Mouse (Mus musculus) heart, embryonic 13.5 days (tissue): ENCODE results near the gene Lcn8. TPM values are rescaled to one million over a fixed set of nuclear protein-coding genes. Genes with fewer than 3 reads are reported as not detected.

Source experiments
- ATAC-seq: fragments of 200-750 bp; cut with Nextera tagmentation; 2 replicates; pipeline ENCODE4 v1.8.0; 2017; ENCODE audit warnings: moderate TSS enrichment; ENCODE audit not compliant: insufficient number of reproducible peaks, low FRiP score, low TSS enrichment; ENCODE audit errors: extremely low read depth
- H3K27ac ChIP-seq: fragments of 300-500 bp; sonication (generic); replicated peaks from 2 replicates; pipeline ENCODE4 v1.5.1; 2015; ENCODE audit warnings: moderate library complexity, mild to moderate bottlenecking, inconsistent platforms
- H3K27me3 ChIP-seq: fragments of 300-500 bp; sonication (generic); replicated peaks from 2 replicates; pipeline ENCODE4 v1.6.1; 2015; ENCODE audit warnings: mild to moderate bottlenecking, inconsistent platforms
- H3K36me3 ChIP-seq: fragments of 300-500 bp; sonication (generic); 2 replicates; pipeline ENCODE4 v1.6.1; 2015; ENCODE audit warnings: mild to moderate bottlenecking, inconsistent platforms
- H3K4me1 ChIP-seq: fragments of 300-500 bp; sonication (generic); 2 replicates; pipeline ENCODE4 v1.6.1; 2015; ENCODE audit warnings: inconsistent platforms
- H3K4me2 ChIP-seq: fragments of 300-500 bp; sonication (generic); 2 replicates; pipeline ENCODE4 v1.6.1; 2015; ENCODE audit warnings: inconsistent platforms, mild to moderate bottlenecking, moderate library complexity
- H3K4me3 ChIP-seq: fragments of 300-500 bp; sonication (generic); 2 replicates; pipeline ENCODE4 v1.5.1; 2015; ENCODE audit warnings: moderate library complexity, mild to moderate bottlenecking, inconsistent platforms
- H3K9ac ChIP-seq: fragments of 300-500 bp; sonication (generic); 2 replicates; pipeline ENCODE4 v1.6.1; 2015; ENCODE audit warnings: inconsistent platforms, mild to moderate bottlenecking, moderate library complexity
- H3K9me3 ChIP-seq: fragments of 300-500 bp; sonication (generic); 2 replicates; pipeline ENCODE4 v1.6.1; 2016; ENCODE audit warnings: inconsistent platforms
- WGBS: fragments of 180-500 bp; shearing (Covaris S2); methylation state at CpG from one replicate; pipeline ENCODE4 v1.1.7; 2015; ENCODE audit warnings: mixed read lengths; 5-methylcytosine and 5-hydroxymethylcytosine counted together
- polyA plus RNA-seq: library from polyadenylated mRNA; unstranded; fragments of >200 nt; fragmentation: Nextera tagmentation; extraction: Ambion mirVana; gene quantifications from 2 replicates; pipeline ENCODE4 v1.2.1, GENCODE M21; 2015

Gene Lcn8
- not detected in 2 replicates for polyA plus RNA-seq

DNA sequence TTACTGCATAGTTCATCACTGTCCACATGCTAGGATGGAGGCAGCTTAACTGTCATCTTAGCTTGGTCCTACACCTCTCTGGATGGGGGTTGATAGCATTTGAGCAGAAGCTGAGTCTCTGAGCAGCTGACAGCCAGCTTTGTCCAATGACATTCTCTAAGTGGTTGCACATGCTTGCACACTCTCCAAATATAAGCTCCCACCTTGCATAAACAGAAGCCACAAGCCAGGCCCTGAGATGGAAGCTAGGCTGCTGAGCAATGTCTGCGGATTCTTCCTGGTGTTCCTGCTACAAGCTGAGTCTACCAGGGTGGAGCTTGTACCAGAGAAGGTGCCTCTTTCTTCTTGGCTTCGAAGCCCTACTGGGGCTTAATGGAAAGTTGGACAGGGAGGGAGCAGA lies at the start of gene Lcn8:
TSS of gene Lcn8 (plus strand) at position 219 of the 400 bp plus-strand sequence.
- Histone ChIP-seq H3K36me3 (no peaks in the 10 kb centered on the region), H3K27me3 (peaks cover 28% of the 10 kb centered on the region), H3K4me1 (no peaks in the 10 kb centered on the region), H3K4me2 (no peak within 1 kb of the TSS), H3K4me3 (no peak within 1 kb of the TSS), H3K27ac (no peak within 1 kb of the TSS), H3K9me3 (no peaks in the 10 kb centered on the region), H3K9ac (no peak within 1 kb of the TSS)
- no peak for ATAC-seq
- WGBS: 64% methylated on average over 2 of the region's 2 CpGs

DNA sequence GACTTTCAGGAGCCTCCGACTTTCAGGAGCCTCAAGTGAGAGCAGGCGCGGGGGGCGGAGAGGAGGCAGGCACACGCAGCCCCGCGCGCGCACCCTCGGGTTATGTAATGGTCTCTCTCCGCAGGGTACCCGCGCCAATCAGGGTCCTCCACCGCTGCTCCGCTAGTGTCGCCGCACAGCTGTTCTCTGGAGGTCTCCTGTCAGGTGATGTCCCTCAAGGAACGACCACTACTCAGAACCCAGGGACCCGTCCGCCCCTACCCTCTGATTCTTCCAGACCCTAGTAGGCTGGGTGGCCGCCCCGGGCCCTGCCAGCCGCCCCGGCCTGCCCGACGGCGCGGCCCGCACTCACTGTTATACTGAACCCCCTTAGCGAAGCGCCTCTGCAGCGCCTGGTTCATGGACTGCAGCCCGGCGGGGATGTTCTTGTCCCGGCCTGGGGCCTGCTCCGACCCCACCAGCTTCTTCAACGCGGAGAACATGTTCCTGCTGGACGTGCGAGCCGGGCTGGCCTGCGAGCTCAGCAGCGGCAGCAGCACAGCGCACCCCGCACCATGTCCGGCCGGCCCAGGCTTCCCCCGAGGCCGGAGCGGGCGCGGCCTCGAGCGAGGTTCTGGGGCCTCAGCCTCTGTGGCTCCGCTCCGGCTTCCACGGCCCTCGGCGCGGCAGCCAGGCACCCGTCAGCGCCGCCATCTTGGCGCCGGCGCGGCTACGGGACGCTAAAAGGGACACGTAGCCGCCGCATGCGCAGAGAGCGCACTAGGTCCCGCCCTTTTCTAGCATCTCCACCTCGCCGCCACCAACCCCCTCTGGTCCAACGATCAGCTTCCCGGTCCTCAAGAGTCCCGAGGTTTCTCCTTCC lies 44.9 kb upstream of the Lcn8 start, which contains the start of gene Rabl6:
TSS of gene Rabl6 (minus strand) at position 761 of the 862 bp plus-strand sequence.
- Histone ChIP-seq H3K27ac (peak within 1 kb of the TSS; percentile 96), H3K4me2 (peak within 1 kb of the TSS; percentile 78), H3K9ac (peak within 1 kb of the TSS; percentile 100), H3K4me1 (peaks cover 24% of the 10 kb centered on the region), H3K4me3 (peak within 1 kb of the TSS; percentile 100), H3K9me3 (no peaks in the 10 kb centered on the region), H3K27me3 (peaks cover 24% of the 10 kb centered on the region; the same call in 1 of the 2 replicates), H3K36me3 (peaks cover 14% of the 10 kb centered on the region; the same call in 1 of the 2 replicates)
- WGBS: under 1% methylated on average over 79 of the region's 80 CpGs
- ATAC-seq: 0 out of 2 replicates have a peak, but pooled peaks have one; percentile 64

DNA sequence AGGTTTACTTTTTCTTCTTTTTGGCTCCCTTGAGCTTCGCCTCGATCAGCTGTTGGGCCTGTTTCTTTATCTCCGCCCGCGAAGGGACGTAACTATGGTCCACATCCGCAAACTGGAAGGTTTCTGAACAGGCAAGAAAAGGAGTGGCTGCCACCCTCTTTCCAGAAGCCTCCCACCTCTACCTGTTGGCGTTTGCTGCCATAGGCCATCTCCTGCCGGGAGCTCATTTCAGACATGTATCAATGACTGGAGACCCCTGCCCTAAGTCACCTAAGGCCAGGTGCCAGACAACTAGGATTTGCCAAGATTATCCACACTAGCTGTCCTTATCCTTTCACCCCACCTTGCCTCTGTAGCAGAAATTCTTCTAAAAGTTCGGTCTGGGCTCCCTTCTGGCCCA lies 44.2 kb upstream of the Lcn8 start:
- no peak for ATAC-seq
- Histone ChIP-seq H3K9me3 (no peaks in the 10 kb centered on the region), H3K9ac (peak overlapping the region; percentile 100; the same call in 1 of the 2 replicates), H3K4me1 (peaks cover 24% of the 10 kb centered on the region), H3K4me3 (peak overlapping the region; percentile 100), H3K36me3 (peaks cover 9% of the 10 kb centered on the region; the same call in 1 of the 2 replicates), H3K27ac (no peak overlapping the region), H3K4me2 (peak overlapping the region; percentile 78), H3K27me3 (peaks cover 31% of the 10 kb centered on the region)
- WGBS: 72% methylated on average over 10 of the region's 10 CpGs

DNA sequence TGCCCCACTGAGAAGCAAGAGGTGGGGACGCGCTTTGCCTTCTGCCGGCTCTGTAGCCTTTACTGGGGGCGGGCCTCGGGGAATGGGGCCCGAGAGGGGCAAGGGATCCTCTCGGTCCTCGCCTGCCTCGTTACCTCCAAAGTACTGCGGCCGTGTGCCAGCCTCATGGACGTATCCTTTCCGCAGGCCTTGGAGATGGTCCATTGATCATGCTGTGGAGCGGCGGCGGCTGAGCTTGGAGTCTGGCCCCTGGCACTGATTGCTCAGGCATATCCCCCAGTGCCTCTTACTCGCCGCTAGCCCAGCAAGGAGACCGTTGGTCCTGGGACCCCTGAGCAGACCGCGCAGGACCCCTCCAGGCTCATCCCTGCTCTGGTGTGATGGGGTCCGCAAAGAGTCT lies 36.5 kb upstream of the Lcn8 start:
- Histone ChIP-seq H3K4me3 (peak overlapping the region; percentile 13; the same call in 1 of the 2 replicates), H3K36me3 (no peaks in the 10 kb centered on the region), H3K27ac (no peak overlapping the region), H3K4me1 (peaks cover 14% of the 10 kb centered on the region), H3K4me2 (peak overlapping the region; percentile 42), H3K9ac (peak overlapping the region; percentile 15; the same call in 1 of the 2 replicates), H3K9me3 (no peaks in the 10 kb centered on the region), H3K27me3 (peaks cover 84% of the 10 kb centered on the region)
- no peak for ATAC-seq
- 14% methylated on average over 22 of the region's 22 CpGs for WGBS

DNA sequence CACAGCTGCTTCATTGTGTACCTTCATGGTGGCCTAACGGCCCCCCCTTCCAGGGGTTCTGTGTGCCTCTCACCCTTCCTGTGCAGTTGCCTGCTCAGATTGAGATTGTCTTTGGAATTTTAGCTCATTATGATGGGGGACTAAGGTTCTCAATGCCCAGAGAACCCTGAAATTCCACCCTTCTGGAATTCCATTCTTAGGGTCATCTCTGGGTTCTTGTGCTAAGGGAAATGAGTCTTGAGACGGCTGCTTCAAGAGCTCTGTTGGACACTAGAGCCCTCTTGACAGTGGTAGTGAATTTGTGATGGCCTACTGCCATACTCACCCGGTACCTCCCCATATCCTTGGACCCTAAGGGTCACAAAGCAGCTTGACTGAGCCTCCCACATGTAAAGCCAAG lies 35.3 kb upstream of the Lcn8 start, which contains the start of gene Ccdc183:
TSS of gene Ccdc183 (minus strand) at position 101 of the 400 bp plus-strand sequence.
- peaks cover 73% of the 10 kb centered on the region for H3K27me3 ChIP-seq
- no peaks in the 10 kb centered on the region for H3K36me3 ChIP-seq
- H3K4me1 ChIP-seq: peaks cover 23% of the 10 kb centered on the region
- peak within 1 kb of the TSS; percentile 42; the same call in 1 of the 2 replicates for H3K4me2 ChIP-seq
- no peaks in the 10 kb centered on the region for H3K9me3 ChIP-seq
- H3K9ac ChIP-seq: no peak within 1 kb of the TSS
- H3K27ac ChIP-seq: no peak within 1 kb of the TSS
- no peak for ATAC-seq
- 61% methylated on average over 3 of the region's 3 CpGs for WGBS
- no peak within 1 kb of the TSS for H3K4me3 ChIP-seq

DNA sequence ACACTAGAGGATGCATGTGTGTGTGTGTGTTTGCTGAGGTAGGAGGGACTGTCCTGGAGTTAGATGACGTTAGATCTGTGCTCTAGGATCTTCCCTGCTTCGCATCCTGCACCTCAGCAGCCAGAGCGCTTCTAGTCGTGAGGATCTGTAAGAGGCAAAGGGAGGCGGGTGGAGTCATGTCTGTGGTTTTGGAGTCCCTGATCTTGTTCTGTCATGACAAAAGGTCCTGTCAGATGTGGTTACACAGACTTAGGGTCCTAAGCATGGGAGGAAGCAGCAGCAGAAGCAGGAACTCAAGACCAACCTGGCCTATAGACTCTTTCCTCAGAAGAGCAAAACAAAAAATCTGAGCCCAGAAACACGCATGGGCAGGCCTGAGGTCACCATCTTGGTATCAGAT lies 32.5 kb upstream of the Lcn8 start:
- ATAC-seq: no peak
- peaks cover 45% of the 10 kb centered on the region for H3K27me3 ChIP-seq
- 67% methylated on average over 6 of the region's 6 CpGs for WGBS

DNA sequence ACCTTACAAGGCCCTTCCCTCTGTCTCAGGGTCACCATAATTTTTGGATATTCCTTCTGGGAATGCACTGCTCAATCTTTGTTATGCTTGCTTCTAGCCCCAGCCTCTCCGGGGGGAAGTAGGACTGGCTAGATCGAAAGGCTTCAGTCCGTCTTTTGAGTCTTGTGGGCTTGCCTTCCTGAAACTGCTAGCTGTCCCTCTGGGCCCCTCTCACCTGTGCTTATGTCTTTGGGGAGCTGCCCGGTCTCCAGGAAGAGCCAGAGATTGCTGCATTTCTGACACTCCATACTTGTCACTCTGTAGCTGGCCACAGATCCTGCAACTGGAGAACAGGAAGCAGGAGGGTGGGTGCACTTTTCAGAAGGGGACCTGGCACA lies 32.1 kb upstream of the Lcn8 start:
- Histone ChIP-seq H3K36me3 (no peaks in the 10 kb centered on the region), H3K4me2 (peak overlapping the region; percentile 75), H3K4me3 (no peak overlapping the region; the same call in 1 of the 2 replicates), H3K9ac (peak overlapping the region; percentile 71; the same call in 1 of the 2 replicates), H3K9me3 (no peaks in the 10 kb centered on the region), H3K4me1 (peaks cover 21% of the 10 kb centered on the region), H3K27me3 (peaks cover 41% of the 10 kb centered on the region), H3K27ac (no peak overlapping the region)
- 76% methylated on average over 4 of the region's 4 CpGs for WGBS
- ATAC-seq: no peak

More for the DNA sequence above, 32.5 kb upstream of the Lcn8 start:
- no peak overlapping the region for H3K4me3 ChIP-seq
- H3K9ac ChIP-seq: no peak overlapping the region; the same call in 1 of the 2 replicates
- H3K9me3 ChIP-seq: no peaks in the 10 kb centered on the region
- H3K4me1 ChIP-seq: peaks cover 23% of the 10 kb centered on the region
- H3K36me3 ChIP-seq: no peaks in the 10 kb centered on the region
- no peak overlapping the region for H3K27ac ChIP-seq
- H3K4me2 ChIP-seq: no peak overlapping the region

DNA sequence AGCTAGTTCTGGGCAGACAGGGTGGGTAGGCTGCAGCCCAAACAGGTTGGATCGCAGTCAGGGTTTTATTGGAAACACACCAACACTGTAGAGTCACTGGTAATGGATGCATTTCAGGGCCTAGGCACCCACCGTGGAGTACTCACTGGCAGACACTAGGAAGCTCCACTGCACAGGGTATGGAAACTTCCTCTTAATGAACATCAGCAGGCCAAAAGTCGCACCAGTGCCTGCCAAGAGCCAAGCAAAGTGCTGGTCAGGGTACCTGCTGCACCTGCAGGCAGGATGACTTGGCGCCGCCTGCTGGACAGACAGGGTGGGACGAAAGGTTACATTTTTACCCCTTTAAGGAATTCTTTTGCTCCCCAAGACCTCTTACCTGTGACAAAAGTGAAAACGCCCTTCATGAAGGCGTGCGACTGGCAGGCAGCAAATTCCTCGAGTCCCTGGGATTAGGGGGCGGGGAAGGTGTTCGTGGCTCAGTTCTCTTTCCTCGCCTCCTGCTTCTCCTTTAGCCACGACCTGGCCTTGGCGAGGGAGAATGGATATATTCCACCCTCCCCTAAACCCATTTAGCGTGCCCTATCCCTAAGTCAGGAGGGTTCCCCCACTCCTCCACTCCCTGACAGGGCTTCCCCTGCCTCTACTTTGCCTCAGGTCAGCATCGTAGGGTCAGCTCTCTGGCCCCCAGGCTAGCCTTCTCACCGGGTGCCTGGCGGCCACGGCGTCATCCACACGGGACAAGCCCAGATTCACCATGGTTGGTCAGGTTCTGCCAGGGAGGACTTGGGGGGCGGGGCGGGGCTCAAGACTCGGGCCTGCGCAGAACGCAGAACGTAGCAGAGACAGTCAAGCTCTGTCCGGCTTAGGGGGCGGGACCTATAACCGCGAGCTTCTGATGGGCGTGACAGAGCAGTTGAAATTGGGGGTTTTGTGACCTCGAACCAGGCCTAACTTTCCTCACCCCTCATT lies 31.4 kb upstream of the Lcn8 start, which contains the start of gene Tmem141:
TSS of gene Tmem141 (minus strand) at position 777 of the 972 bp plus-strand sequence.
- H3K4me2 ChIP-seq: peak within 1 kb of the TSS; percentile 75
- H3K4me3 ChIP-seq: peak within 1 kb of the TSS; percentile 54
- peak within 1 kb of the TSS; percentile 71 for H3K9ac ChIP-seq
- WGBS: 7% methylated on average over 34 of the region's 34 CpGs
- H3K36me3 ChIP-seq: no peaks in the 10 kb centered on the region
- H3K27ac ChIP-seq: peak within 1 kb of the TSS; percentile 31; the same call in 1 of the 2 replicates
- ATAC-seq: peak; percentile 82
- H3K9me3 ChIP-seq: no peaks in the 10 kb centered on the region
- H3K4me1 ChIP-seq: peaks cover 14% of the 10 kb centered on the region
- peaks cover 39% of the 10 kb centered on the region for H3K27me3 ChIP-seq

DNA sequence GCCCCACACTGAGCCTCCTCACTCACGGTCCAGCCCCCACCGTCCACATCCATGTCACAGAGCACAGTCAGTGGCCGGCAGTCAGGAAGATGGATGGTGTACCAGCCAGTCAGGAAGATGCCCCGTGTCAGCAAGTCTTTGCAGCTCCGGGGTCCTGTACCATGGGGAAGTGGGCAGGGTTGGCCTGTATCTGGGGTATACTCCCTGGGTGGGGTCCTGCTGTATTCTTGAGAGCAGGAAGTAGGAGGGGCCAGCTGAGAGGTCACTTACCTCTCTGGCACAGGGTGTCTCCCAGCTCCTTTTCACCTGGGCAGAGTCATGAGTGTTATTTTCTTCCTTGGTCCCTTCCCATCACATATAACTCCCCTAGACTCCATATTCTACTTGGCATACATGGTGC lies 26.9 kb upstream of the Lcn8 start:
- 0 out of 2 replicates have a peak, but pooled peaks cover 6% of the 10 kb centered on the region for H3K27me3 ChIP-seq
- 61% methylated on average over 5 of the region's 5 CpGs for WGBS
- peaks cover 13% of the 10 kb centered on the region for H3K4me1 ChIP-seq

DNA sequence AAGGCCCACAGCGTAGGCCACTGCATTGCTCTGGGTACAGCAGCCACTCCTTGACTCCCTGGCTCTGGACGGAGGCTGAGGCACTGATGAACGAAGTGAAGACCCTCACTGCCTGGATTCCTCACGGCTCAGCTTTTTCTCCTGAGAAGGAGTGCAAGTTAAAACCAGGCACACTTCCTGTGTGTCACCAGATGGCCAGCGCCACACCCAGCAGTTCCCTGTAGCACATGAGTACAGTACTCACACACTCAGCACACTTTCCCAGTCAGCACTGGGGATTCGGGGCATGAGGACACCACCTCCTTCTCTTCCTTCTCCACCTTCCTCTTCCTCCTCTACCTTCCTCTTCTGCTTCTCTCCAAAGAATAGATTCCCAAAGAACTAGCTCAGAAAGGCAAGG lies 25.1 kb upstream of the Lcn8 start, which contains the start of gene Fcna:
TSS of gene Fcna (minus strand) at position 220 of the 400 bp plus-strand sequence.
- WGBS: 70% methylated on average over 6 of the region's 6 CpGs
- no peak within 1 kb of the TSS for H3K4me2 ChIP-seq

More for the DNA sequence above, 26.9 kb upstream of the Lcn8 start:
- no peak for ATAC-seq
- H3K9ac ChIP-seq: no peak overlapping the region
- no peak overlapping the region for H3K27ac ChIP-seq
- no peak overlapping the region for H3K4me2 ChIP-seq
- H3K4me3 ChIP-seq: no peak overlapping the region
- H3K36me3 ChIP-seq: no peaks in the 10 kb centered on the region
- no peaks in the 10 kb centered on the region for H3K9me3 ChIP-seq

More for the DNA sequence above, 25.1 kb upstream of the Lcn8 start, which contains the start of gene Fcna:
- no peaks in the 10 kb centered on the region for H3K36me3 ChIP-seq
- no peak for ATAC-seq
- H3K4me1 ChIP-seq: no peaks in the 10 kb centered on the region
- no peak within 1 kb of the TSS for H3K9ac ChIP-seq
- peaks cover 9% of the 10 kb centered on the region; the same call in 1 of the 2 replicates for H3K27me3 ChIP-seq
- no peak within 1 kb of the TSS for H3K27ac ChIP-seq
- no peaks in the 10 kb centered on the region for H3K9me3 ChIP-seq
- H3K4me3 ChIP-seq: no peak within 1 kb of the TSS
